Mouse (Mus musculus): ENCODE data around the gene Adk. TPM values are rescaled to one million over a fixed set of nuclear protein-coding genes. Genes with fewer than 3 reads are reported as not detected.

Gene Adk
- polyA plus RNA-seq, 1 experiment from 2014 or later = 156 TPM

DNA sequence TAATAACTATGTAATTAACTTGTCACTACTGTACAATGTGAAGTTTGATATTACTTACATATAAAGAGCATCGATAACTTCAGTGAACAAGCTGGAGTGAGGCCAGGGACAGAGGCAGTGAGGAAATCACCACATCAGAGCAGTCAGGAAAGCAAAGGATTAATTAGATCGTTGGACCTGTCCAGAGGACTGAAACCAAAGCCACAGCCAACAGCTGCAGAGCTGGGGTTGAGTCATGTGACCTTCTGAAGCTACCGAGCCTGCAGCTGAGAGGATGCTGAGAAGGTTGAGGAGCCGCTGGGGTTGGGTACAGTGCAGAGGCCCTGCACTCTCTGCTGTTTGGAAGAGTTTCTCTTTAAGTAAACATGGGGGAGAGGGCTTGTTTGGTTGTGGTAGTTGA is 387.4 kb downstream of the Adk start:
- no peak overlapping the region for H3K27ac ChIP-seq
- no peaks in the 10 kb centered on the region for H3K36me3 ChIP-seq
- no peak for ATAC-seq (ENCODE audit: low FRiP score, low read depth)
- H3K27me3 ChIP-seq = no peaks in the 10 kb centered on the region
- 18% methylated on average over 4 of the region's 4 CpGs for WGBS
- H3K4me1 ChIP-seq = peaks cover 51% of the 10 kb centered on the region
- H3K4me2 ChIP-seq (replicated peaks) = no peak overlapping the region
- no peak overlapping the region for H3K4me3 ChIP-seq
- H3K9ac ChIP-seq = no peak overlapping the region
- no peaks in the 10 kb centered on the region for H3K9me3 ChIP-seq

- no peak overlapping the region for H3K4me3 ChIP-seq
- 76% methylated on average over 2 of the region's 2 CpGs for WGBS
- no peaks in the 10 kb centered on the region for H3K27me3 ChIP-seq
Observed at GRCm38 (mm10) chr14:21440526-21440925, 388.2 kb downstream of the Adk start.

DNA sequence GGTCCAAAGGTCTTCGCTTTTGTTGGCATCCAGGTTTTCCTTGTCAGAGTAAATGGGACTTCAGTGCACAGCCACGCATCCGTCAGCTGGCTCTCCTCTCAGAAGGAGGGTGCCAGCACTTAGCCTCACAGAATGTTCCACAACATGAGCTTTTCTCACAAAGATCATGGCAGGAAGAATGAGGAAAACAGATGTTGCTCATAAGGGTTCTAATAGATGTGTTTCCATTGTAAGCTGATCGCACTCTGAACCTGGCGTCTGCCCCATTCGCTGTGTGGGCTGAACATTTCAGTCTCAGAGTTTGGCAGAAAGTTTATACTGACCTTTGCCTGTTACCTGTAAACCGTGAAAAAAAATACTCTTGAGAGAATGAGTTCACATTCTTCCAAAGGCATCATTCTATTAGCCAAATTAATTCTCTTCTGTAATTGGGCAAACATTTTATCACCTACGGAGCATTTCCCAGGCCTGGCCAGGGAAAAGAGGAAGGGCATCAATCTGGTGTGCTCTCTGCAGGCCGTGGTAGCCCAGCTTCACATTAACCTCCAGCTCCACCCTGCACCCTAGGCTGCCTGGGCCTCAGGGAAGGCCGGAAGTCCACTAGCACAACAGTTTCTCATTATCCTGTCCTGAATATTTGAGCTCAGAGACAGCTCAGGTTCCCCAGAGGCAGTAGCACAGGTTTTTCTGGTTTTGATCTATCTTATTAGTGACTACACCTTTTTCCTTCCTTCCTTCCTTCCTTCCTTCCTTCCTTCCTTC is 389.6 kb downstream of the Adk start:
- H3K4me3 ChIP-seq = no peak overlapping the region
- peak; percentile 86 for ATAC-seq (ENCODE audit: low FRiP score, low read depth)
- WGBS = 19% methylated on average over 10 of the region's 10 CpGs

More at GRCm38 (mm10) chr14:21440526-21440925, 388.2 kb downstream of the Adk start:
- peak overlapping the region; percentile 87; the same call in 1 of the 2 replicates for H3K27ac ChIP-seq
- H3K4me1 ChIP-seq = peaks cover 46% of the 10 kb centered on the region
- no peak overlapping the region for H3K4me2 ChIP-seq (replicated peaks)
- no peaks in the 10 kb centered on the region for H3K36me3 ChIP-seq
- H3K9ac ChIP-seq = no peak overlapping the region
- no peaks in the 10 kb centered on the region for H3K9me3 ChIP-seq
- ATAC-seq (ENCODE audit: low FRiP score, low read depth) = no peak

GRCm38 (mm10) chr14:21452581-21452980 is 400.2 kb downstream of the Adk start:
- H3K36me3 ChIP-seq = peaks cover 7% of the 10 kb centered on the region

More for the DNA sequence above, 389.6 kb downstream of the Adk start:
- peak overlapping the region; percentile 34; the same call in 1 of the 2 replicates for H3K4me2 ChIP-seq (replicated peaks)
- H3K4me1 ChIP-seq = peaks cover 44% of the 10 kb centered on the region
- no peaks in the 10 kb centered on the region for H3K36me3 ChIP-seq
- no peaks in the 10 kb centered on the region for H3K27me3 ChIP-seq
- no peak overlapping the region for H3K9ac ChIP-seq
- H3K27ac ChIP-seq = peak overlapping the region; percentile 87
- no peaks in the 10 kb centered on the region for H3K9me3 ChIP-seq

DNA sequence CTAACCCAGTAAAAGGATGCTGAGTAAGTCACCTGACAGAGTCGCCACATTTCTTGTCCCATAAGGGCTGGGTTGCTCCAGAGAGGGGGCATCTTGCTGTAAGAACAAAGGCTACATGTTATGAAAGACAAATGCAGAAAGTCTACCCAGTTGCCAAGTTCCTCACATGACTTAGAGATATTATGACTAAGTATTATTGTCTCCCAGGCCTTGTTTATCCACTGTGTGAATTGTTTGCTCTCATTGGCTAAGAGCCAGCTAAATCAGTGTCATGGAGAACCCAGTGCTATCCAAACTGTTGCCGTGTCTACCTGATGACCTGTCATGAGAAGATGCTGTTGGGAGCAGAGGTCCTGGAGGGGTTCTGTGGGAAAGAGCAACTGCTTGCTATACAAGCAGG is 401.5 kb downstream of the Adk start:
- H3K9ac ChIP-seq = no peak overlapping the region

More at GRCm38 (mm10) chr14:21452581-21452980, 400.2 kb downstream of the Adk start:
- Histone ChIP-seq H3K27ac (no peak overlapping the region), H3K9me3 (no peaks in the 10 kb centered on the region), H3K4me1 (peaks cover 18% of the 10 kb centered on the region), H3K27me3 (no peaks in the 10 kb centered on the region), H3K4me3 (no peak overlapping the region), H3K9ac (no peak overlapping the region), H3K4me2 (replicated peaks) (no peak overlapping the region)
- WGBS = 78% methylated on average over 4 of the region's 4 CpGs
- no peak for ATAC-seq (ENCODE audit: low FRiP score, low read depth)

DNA sequence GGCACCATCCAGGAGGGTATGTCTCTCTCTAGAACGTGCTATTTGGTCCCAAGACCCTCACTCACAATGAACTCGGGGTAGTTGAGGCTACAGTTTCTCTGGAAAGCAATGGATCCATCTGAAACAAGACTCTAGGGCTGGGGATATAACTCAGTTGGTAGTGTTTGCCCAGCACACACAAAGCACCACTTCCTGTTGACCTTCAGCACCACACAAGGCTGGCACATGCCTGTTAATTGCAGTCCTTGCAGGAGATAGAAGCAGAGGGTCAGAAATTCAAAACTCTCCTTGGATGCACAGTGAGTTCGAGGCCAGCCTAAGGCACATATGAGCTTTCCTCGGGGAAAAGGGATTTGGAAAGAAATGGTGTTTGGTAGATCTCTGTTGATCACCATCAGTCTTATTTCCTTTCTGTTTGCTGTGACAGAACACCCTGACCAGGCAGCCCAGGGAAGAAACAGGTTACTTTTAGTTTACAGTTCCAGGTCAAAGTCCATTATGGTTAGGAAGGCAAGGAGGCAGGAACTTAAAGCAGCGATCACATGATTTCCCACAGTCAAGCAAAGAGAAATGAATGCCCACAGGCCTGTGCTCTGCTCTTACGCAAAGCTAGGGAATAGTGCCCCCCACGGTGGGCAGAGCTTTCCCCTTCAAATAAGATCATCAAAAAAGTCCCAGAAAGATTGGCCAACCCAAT is 403.4 kb downstream of the Adk start:
- no peak for ATAC-seq (ENCODE audit: low FRiP score, low read depth)

More for the DNA sequence above, 401.5 kb downstream of the Adk start:
- 88% methylated on average over 2 of the region's 2 CpGs for WGBS
- peaks cover 21% of the 10 kb centered on the region for H3K4me1 ChIP-seq
- H3K9me3 ChIP-seq = no peaks in the 10 kb centered on the region
- H3K36me3 ChIP-seq = peaks cover 6% of the 10 kb centered on the region
- H3K27me3 ChIP-seq = no peaks in the 10 kb centered on the region
- no peak overlapping the region for H3K4me2 ChIP-seq (replicated peaks)
- ATAC-seq (ENCODE audit: low FRiP score, low read depth) = no peak
- no peak overlapping the region for H3K4me3 ChIP-seq
- no peak overlapping the region for H3K27ac ChIP-seq

GRCm38 (mm10) chr14:21456526-21456925 is 404.2 kb downstream of the Adk start:
- Histone ChIP-seq H3K9ac (no peak overlapping the region), H3K36me3 (no peaks in the 10 kb centered on the region), H3K4me2 (replicated peaks) (no peak overlapping the region), H3K4me3 (no peak overlapping the region), H3K9me3 (no peaks in the 10 kb centered on the region; the same call in 1 of the 2 replicates), H3K27me3 (no peaks in the 10 kb centered on the region), H3K4me1 (peaks cover 18% of the 10 kb centered on the region), H3K27ac (no peak overlapping the region)
- no peak for ATAC-seq (ENCODE audit: low FRiP score, low read depth)

More for the DNA sequence above, 403.4 kb downstream of the Adk start:
- Histone ChIP-seq H3K4me3 (no peak overlapping the region), H3K9me3 (no peaks in the 10 kb centered on the region; the same call in 1 of the 2 replicates), H3K4me2 (replicated peaks) (no peak overlapping the region), H3K4me1 (peaks cover 25% of the 10 kb centered on the region), H3K9ac (no peak overlapping the region), H3K27me3 (no peaks in the 10 kb centered on the region), H3K36me3 (no peaks in the 10 kb centered on the region), H3K27ac (no peak overlapping the region)
- WGBS = 89% methylated on average over 7 of the region's 7 CpGs

GRCm38 (mm10) chr14:21457876-21458275 is 405.5 kb downstream of the Adk start:
- H3K36me3 ChIP-seq = no peaks in the 10 kb centered on the region
- 87% methylated on average over 5 of the region's 5 CpGs for WGBS
- H3K4me1 ChIP-seq = peaks cover 19% of the 10 kb centered on the region
- no peak overlapping the region for H3K4me3 ChIP-seq
- H3K4me2 ChIP-seq (replicated peaks) = no peak overlapping the region
- ATAC-seq (ENCODE audit: low FRiP score, low read depth) = no peak
- H3K9me3 ChIP-seq = no peaks in the 10 kb centered on the region; the same call in 1 of the 2 replicates
- H3K27me3 ChIP-seq = no peaks in the 10 kb centered on the region
- H3K27ac ChIP-seq = no peak overlapping the region
- no peak overlapping the region for H3K9ac ChIP-seq

DNA sequence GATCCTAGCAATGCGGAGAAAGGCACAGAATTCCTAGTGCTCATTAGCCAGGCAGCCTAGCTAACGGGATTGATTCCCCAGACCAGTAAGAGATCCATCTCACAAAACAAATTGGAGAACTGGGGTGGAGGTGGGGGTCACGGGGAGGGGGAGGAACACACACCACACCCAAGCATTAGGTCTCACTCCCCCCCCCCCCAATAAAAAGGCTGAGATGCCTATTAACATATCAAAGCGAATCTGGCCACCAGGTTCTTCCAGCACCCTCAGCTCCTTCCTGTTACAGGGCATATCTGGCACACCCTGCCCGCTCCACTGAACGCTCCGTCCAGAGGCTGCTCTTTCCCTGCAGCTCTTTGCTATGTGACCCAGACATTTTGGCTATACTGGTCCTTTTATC is 406.3 kb downstream of the Adk start:
- Histone ChIP-seq H3K4me3 (no peak overlapping the region), H3K36me3 (no peaks in the 10 kb centered on the region), H3K9me3 (no peaks in the 10 kb centered on the region; the same call in 1 of the 2 replicates), H3K4me1 (peaks cover 27% of the 10 kb centered on the region), H3K27me3 (no peaks in the 10 kb centered on the region), H3K4me2 (replicated peaks) (no peak overlapping the region), H3K9ac (no peak overlapping the region), H3K27ac (no peak overlapping the region)
- ATAC-seq (ENCODE audit: low FRiP score, low read depth) = no peak
- WGBS = 45% methylated on average over 7 of the region's 7 CpGs

- H3K4me1 ChIP-seq = peaks cover 27% of the 10 kb centered on the region
- no peaks in the 10 kb centered on the region for H3K36me3 ChIP-seq
- H3K4me3 ChIP-seq = no peak overlapping the region
- no peaks in the 10 kb centered on the region; the same call in 1 of the 2 replicates for H3K9me3 ChIP-seq
- ATAC-seq (ENCODE audit: low FRiP score, low read depth) = no peak
- WGBS = 72% methylated on average over 4 of the region's 4 CpGs
- H3K9ac ChIP-seq = no peak overlapping the region
- H3K4me2 ChIP-seq (replicated peaks) = no peak overlapping the region
- H3K27ac ChIP-seq = no peak overlapping the region
- H3K27me3 ChIP-seq = no peaks in the 10 kb centered on the region
Observed at GRCm38 (mm10) chr14:21459163-21459562, 406.8 kb downstream of the Adk start.

DNA sequence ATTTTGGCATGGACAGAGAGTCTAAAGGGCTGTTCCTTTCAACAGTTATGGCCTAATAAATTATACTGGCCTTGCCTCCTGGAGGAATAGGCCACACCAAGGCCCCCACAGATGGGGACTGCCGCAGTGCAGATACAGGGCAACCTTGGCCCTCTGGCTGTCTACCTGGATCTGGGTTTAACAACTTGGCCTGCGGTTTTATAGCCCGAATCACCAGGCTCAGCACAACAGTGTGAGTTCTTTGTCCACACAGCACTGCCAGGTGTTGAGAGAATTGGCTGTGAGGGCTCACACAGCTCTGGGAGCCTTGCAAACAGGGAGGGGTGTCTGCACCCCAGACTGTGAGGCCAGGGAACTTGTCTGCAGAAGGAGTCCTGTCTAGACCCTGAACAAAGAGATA is 410.0 kb downstream of the Adk start:
- Histone ChIP-seq H3K4me3 (no peak overlapping the region), H3K36me3 (no peaks in the 10 kb centered on the region), H3K9me3 (no peaks in the 10 kb centered on the region; the same call in 1 of the 2 replicates), H3K9ac (no peak overlapping the region), H3K4me2 (replicated peaks) (no peak overlapping the region), H3K27ac (peak overlapping the region; percentile 79), H3K4me1 (peaks cover 27% of the 10 kb centered on the region), H3K27me3 (no peaks in the 10 kb centered on the region)
- ATAC-seq (ENCODE audit: low FRiP score, low read depth) = peak; percentile 89
- WGBS = 21% methylated on average over 3 of the region's 3 CpGs

DNA sequence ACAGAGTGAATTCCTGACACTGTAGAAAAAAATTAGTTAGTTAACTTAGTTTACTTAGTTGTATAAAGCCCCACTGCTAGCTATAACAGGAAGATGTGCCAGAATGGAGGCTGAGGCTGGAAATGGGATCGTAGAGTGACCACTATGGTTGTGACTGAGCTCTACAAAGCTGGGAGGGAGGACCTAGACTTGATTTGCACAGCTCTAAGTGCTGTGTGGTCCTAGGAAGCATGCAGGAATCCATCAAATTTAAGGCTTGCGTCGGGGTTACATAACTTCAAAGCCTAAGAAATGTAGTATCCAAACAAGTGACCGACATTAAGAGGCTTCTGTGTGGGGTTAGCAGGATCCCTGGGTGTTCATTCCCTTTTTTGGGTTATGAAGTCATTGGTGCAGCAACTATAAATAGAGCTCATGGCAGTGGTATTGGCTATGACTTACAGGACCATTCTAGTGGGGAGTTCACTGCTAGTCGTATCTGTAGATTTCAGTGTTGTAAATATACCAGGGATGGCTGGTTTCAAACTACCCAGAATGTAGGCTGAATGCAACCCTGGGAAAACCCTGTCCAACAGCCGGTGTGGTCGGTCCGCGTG is 410.8 kb downstream of the Adk start:
- no peaks in the 10 kb centered on the region for H3K36me3 ChIP-seq
- no peak for ATAC-seq (ENCODE audit: low FRiP score, low read depth)
- WGBS = 69% methylated on average over 9 of the region's 9 CpGs
- H3K4me2 ChIP-seq (replicated peaks) = no peak overlapping the region
- H3K4me1 ChIP-seq = peaks cover 27% of the 10 kb centered on the region
- no peaks in the 10 kb centered on the region; the same call in 1 of the 2 replicates for H3K9me3 ChIP-seq
- H3K9ac ChIP-seq = no peak overlapping the region
- H3K27ac ChIP-seq = peak overlapping the region; percentile 79
- H3K27me3 ChIP-seq = no peaks in the 10 kb centered on the region
- no peak overlapping the region for H3K4me3 ChIP-seq

All from limb, embryonic 13.5 days (tissue).